Mouse (Mus musculus): ENCODE results near the gene Ntf5. TPM values are rescaled to one million over a fixed set of nuclear protein-coding genes. Genes with fewer than 3 reads are reported as not detected.
"Not testable (repeated sequence)": the region's sequence is repeated elsewhere in the genome, so short reads cannot be mapped to it uniquely, and the experiment has no call there.

The Ntf5 gene
- total and polyA plus RNA-seq, 3 experiments, result 0.16 to 0.60 TPM; not detected in 1

DNA sequence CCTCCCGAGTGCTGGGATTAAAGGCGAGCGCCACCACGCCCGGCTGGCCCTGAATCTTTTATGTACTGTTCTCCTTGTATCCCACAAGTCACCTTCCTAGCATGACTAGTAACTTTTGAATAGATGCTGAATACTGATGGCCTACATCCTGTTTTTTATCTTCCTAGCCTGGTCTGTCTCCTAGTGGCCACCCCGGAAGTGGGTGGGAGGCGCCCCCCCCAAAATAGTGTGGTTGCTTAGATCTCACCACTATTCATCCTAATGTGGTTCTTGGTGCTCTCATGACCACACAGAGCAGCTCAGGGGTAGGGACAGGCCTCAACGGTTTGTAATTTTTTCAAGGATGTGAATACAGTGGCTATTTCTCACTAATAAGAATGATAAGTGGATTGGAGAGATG is 38.9 kb upstream of the Ntf5 start:
- TF ChIP-seq GATA1 (IDR thresholded peaks at IDR 0.05; ENCODE audit: borderline replicate concordance, low read length), result no peak
- no peak for TF ChIP-seq GATA2 (IDR thresholded peaks at IDR 0.05; ENCODE audit: borderline replicate concordance, low read depth, low read length)
- no peak for TF ChIP-seq CTCF (IDR thresholded peaks at IDR 0.05; ENCODE audit: low read depth, low read length)
- no peak for TF ChIP-seq POLR2AphosphoS5 (IDR thresholded peaks at IDR 0.05; ENCODE audit: insufficient replicate concordance, low read depth, low read length)
- TF ChIP-seq TAL1 (conservative IDR thresholded peaks at IDR 0.05; ENCODE audit: low read depth, low read length), result no peak
- Histone ChIP-seq H3K9me3 (replicated peaks) (no peaks in the 10 kb centered on the region), H3K4me1 (ENCODE audit: insufficient read depth, low read depth, low read length) (peaks cover 56% of the 10 kb centered on the region), H3K27me3 (ENCODE audit: insufficient read depth, low read length) (peaks cover 5% of the 10 kb centered on the region; the same call in 1 of the 2 replicates), H3K36me3 (replicated peaks) (peaks cover 81% of the 10 kb centered on the region), H3K4me3 (ENCODE audit: low read depth, low read length) (no peak overlapping the region)
- peak; percentile 22; the same call in 1 of the 2 replicates for ATAC-seq (ENCODE audit: extremely low read depth, insufficient number of reproducible peaks, low FRiP score, poor library complexity, severe bottlenecking)
- no peak for DNase-seq (ENCODE audit: low spot score)

DNA sequence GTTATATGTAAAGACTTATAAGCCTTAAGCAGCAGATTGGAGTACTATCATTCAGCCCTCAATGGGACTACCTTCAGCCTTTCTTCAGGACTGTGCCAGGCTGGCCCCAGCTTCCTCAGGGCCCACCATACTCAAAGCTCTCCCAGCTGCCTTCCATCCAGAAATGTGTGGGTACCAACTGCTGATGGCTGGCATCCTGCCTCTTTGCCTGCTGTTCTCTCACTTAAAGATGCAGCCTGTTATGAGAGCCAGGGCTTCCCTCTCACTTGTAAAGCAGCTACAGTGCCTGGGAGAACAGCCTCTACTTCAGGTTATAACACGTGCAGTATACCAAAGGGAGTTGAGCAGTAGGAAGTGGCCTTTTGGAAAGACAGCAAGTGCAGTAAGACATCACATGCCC is 37.4 kb upstream of the Ntf5 start:
- Histone ChIP-seq H3K9me3 (replicated peaks) (no peaks in the 10 kb centered on the region), H3K4me1 (ENCODE audit: insufficient read depth, low read depth, low read length) (peaks cover 54% of the 10 kb centered on the region), H3K36me3 (replicated peaks) (peaks cover 95% of the 10 kb centered on the region), H3K4me3 (ENCODE audit: low read depth, low read length) (no peak overlapping the region), H3K27me3 (ENCODE audit: insufficient read depth, low read length) (no peaks in the 10 kb centered on the region; the same call in 1 of the 2 replicates)
- no peak for ATAC-seq (ENCODE audit: extremely low read depth, insufficient number of reproducible peaks, low FRiP score, poor library complexity, severe bottlenecking)
- TF ChIP-seq GATA2 (IDR thresholded peaks at IDR 0.05; ENCODE audit: borderline replicate concordance, low read depth, low read length) (no peak), GATA1 (IDR thresholded peaks at IDR 0.05; ENCODE audit: borderline replicate concordance, low read length) (no peak), CTCF (IDR thresholded peaks at IDR 0.05; ENCODE audit: low read depth, low read length) (no peak), TAL1 (conservative IDR thresholded peaks at IDR 0.05; ENCODE audit: low read depth, low read length) (no peak), POLR2AphosphoS5 (IDR thresholded peaks at IDR 0.05; ENCODE audit: insufficient replicate concordance, low read depth, low read length) (no peak)
- no peak for DNase-seq (ENCODE audit: low spot score)

DNA sequence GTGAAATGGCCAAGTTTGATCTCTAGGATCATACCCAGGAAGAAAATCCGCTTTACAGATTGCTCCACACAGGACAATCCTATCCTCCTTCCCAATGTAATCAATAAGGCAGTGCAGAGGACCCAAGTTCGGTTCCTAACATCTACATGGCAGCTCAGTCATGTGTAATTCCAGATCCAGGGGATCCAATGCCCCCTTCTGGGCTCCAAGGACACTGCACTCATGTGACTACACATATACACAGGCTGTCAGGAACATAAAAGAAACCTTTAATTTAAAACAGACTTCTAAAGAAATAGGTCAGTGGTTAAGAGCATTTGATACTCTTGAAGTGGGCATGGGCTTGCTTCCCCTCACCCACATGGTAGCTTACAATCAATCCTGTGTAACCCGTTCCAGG is 27.4 kb upstream of the Ntf5 start:
- DNase-seq (ENCODE audit: low spot score) (no peak), ATAC-seq (ENCODE audit: extremely low read depth, insufficient number of reproducible peaks, low FRiP score, poor library complexity, severe bottlenecking) (no peak)
- peaks cover 98% of the 10 kb centered on the region for H3K36me3 ChIP-seq (replicated peaks)
- H3K9me3 ChIP-seq (replicated peaks), result no peaks in the 10 kb centered on the region
- TF ChIP-seq GATA1 (IDR thresholded peaks at IDR 0.05; ENCODE audit: borderline replicate concordance, low read length) (no peak), GATA2 (IDR thresholded peaks at IDR 0.05; ENCODE audit: borderline replicate concordance, low read depth, low read length) (no peak), CTCF (IDR thresholded peaks at IDR 0.05; ENCODE audit: low read depth, low read length) (no peak), TAL1 (conservative IDR thresholded peaks at IDR 0.05; ENCODE audit: low read depth, low read length) (no peak), POLR2AphosphoS5 (IDR thresholded peaks at IDR 0.05; ENCODE audit: insufficient replicate concordance, low read depth, low read length) (no peak)
- H3K27me3 ChIP-seq (ENCODE audit: insufficient read depth, low read length), result no peaks in the 10 kb centered on the region
- H3K4me3 ChIP-seq (ENCODE audit: low read depth, low read length), result no peak overlapping the region
- H3K4me1 ChIP-seq (ENCODE audit: insufficient read depth, low read depth, low read length), result peaks cover 53% of the 10 kb centered on the region

GRCm38 (mm10) chr7:45395129-45395541 is 18.4 kb upstream of the Ntf5 start:
- Histone ChIP-seq H3K27me3 (ENCODE audit: insufficient read depth, low read length) (no peaks in the 10 kb centered on the region), H3K4me3 (ENCODE audit: low read depth, low read length) (peak overlapping the region; percentile 83), H3K36me3 (replicated peaks) (peaks cover 43% of the 10 kb centered on the region), H3K9me3 (replicated peaks) (no peaks in the 10 kb centered on the region), H3K4me1 (ENCODE audit: insufficient read depth, low read depth, low read length) (peaks cover 44% of the 10 kb centered on the region)
- TF ChIP-seq CTCF (IDR thresholded peaks at IDR 0.05; ENCODE audit: low read depth, low read length) (no peak), TAL1 (conservative IDR thresholded peaks at IDR 0.05; ENCODE audit: low read depth, low read length) (no peak), GATA1 (IDR thresholded peaks at IDR 0.05; ENCODE audit: borderline replicate concordance, low read length) (no peak), POLR2AphosphoS5 (IDR thresholded peaks at IDR 0.05; ENCODE audit: insufficient replicate concordance, low read depth, low read length) (no peak), GATA2 (IDR thresholded peaks at IDR 0.05; ENCODE audit: borderline replicate concordance, low read depth, low read length) (no peak)
- DNase-seq (ENCODE audit: low spot score) (peak; percentile 45), ATAC-seq (ENCODE audit: extremely low read depth, insufficient number of reproducible peaks, low FRiP score, poor library complexity, severe bottlenecking) (0 out of 2 replicates have a peak, but pooled peaks have one; percentile 5)

DNA sequence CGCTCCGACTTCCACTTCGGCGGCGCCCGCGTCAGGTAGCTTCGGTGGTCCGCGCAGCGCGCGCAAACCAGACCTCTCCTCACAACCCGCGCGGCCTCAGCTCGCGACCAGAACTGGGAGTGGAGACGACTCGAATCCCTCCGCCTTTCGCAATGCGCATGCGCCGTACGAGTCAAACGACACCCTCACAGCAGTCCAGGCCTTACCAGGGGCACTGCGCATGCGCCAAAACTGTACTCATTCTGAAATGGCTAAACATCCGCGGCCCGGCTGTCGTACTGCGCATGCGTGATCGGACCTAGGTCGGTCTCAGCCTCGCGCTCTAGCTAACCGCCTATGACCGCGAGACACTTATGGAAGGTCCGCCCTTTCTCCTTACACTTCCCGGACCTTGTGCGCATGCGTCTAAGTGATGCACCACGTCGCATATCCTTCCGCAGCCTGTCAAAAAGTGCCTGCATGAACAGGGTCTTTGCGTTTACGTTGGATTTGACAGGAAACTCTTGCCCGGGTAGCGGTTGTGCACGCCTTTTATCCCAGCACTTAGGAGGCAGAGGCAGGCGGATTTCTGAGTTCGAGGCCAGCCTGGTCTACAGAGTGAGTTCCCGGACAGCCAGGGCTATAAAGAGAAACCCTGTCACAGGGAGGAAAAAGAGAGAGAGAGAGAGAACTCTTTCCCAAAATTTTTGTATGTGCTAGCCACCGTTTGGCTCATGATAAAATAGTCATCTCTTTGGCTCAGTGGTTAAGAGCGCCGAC is 17.7 kb upstream of the Ntf5 start, which contains the start of gene Snrnp70:
TSS of gene Snrnp70 (minus strand) at position 165 of the 759 bp plus-strand sequence.
- Histone ChIP-seq H3K4me1 (ENCODE audit: insufficient read depth, low read depth, low read length) (peaks cover 41% of the 10 kb centered on the region), H3K4me3 (ENCODE audit: low read depth, low read length) (peak within 1 kb of the TSS; percentile 83), H3K27me3 (ENCODE audit: insufficient read depth, low read length) (peaks cover under 1% of the 10 kb centered on the region; the same call in 1 of the 2 replicates), H3K9me3 (replicated peaks) (no peaks in the 10 kb centered on the region), H3K36me3 (replicated peaks) (peaks cover 37% of the 10 kb centered on the region)
- TF ChIP-seq GATA2 (IDR thresholded peaks at IDR 0.05; ENCODE audit: borderline replicate concordance, low read depth, low read length), result no peak
- TF ChIP-seq GATA1 (IDR thresholded peaks at IDR 0.05; ENCODE audit: borderline replicate concordance, low read length), result no peak
- TF ChIP-seq POLR2AphosphoS5 (IDR thresholded peaks at IDR 0.05; ENCODE audit: insufficient replicate concordance, low read depth, low read length), result no peak
- no peak for TF ChIP-seq TAL1 (conservative IDR thresholded peaks at IDR 0.05; ENCODE audit: low read depth, low read length)
- no peak for TF ChIP-seq CTCF (IDR thresholded peaks at IDR 0.05; ENCODE audit: low read depth, low read length)
- DNase-seq (ENCODE audit: low spot score) (peak; percentile 92), ATAC-seq (ENCODE audit: extremely low read depth, insufficient number of reproducible peaks, low FRiP score, poor library complexity, severe bottlenecking) (peak; percentile 94)

- peaks cover 41% of the 10 kb centered on the region for H3K4me1 ChIP-seq (ENCODE audit: insufficient read depth, low read depth, low read length)
- H3K4me3 ChIP-seq (ENCODE audit: low read depth, low read length), result peak overlapping the region; percentile 83; the same call in 1 of the 2 replicates
- not testable (repeated sequence) for H3K9me3 ChIP-seq (replicated peaks); DNase-seq (ENCODE audit: low spot score); ATAC-seq (ENCODE audit: extremely low read depth, insufficient number of reproducible peaks, low FRiP score, poor library complexity, severe bottlenecking); H3K27me3 ChIP-seq (ENCODE audit: insufficient read depth, low read length)
- H3K36me3 ChIP-seq (replicated peaks), result peaks cover 33% of the 10 kb centered on the region
Measured at GRCm38 (mm10) chr7:45396337-45396775, 17.1 kb upstream of the Ntf5 start.

Measured in G1E (cell line).